Mouse (Mus musculus): ENCODE data around the gene Odaph. TPM values are rescaled to one million over a fixed set of nuclear protein-coding genes. Genes with fewer than 3 reads are reported as not detected.
"Not testable (repeated sequence)": the region's sequence is repeated elsewhere in the genome, so short reads cannot be mapped to it uniquely, and the experiment has no call there.

The Odaph gene
- total RNA-seq (2021), result not detected
- long read RNA-seq, experiment 1, result 0 reads
- long read RNA-seq, experiment 2, result 0 reads

- DNase-seq (ENCODE audit: low spot score in 2 of 2), result no peak
These were observed at the start of gene Odaph for GRCm38 (mm10) chr5:91987236-91987635. Odaph (plus strand) TSS chr5:91987475.

- DNase-seq (ENCODE audit: low spot score in 2 of 2), result not testable (repeated sequence)
These were observed 41.7 kb upstream of the Odaph start for GRCm38 (mm10) chr5:91945609-91946008.

GRCm38 (mm10) chr5:91947008-91947407, 40.3 kb upstream of the Odaph start:
- DNase-seq (ENCODE audit: low spot score in 2 of 2), result no peak

- no peak for DNase-seq (ENCODE audit: low spot score in 2 of 2)
These were observed 37.8 kb upstream of the Odaph start for GRCm38 (mm10) chr5:91949441-91949840.

GRCm38 (mm10) chr5:91951404-91951803, 35.9 kb upstream of the Odaph start:
- no peak for DNase-seq (ENCODE audit: low spot score in 2 of 2)

GRCm38 (mm10) chr5:91956991-91957760, 30.1 kb upstream of the Odaph start:
- no peak for DNase-seq (ENCODE audit: low spot score in 2 of 2)

- no peak for DNase-seq (ENCODE audit: low spot score in 2 of 2)
These were observed 28.2 kb upstream of the Odaph start for GRCm38 (mm10) chr5:91959096-91959495.

- DNase-seq (ENCODE audit: low spot score in 2 of 2), result no peak
These were observed 27.3 kb upstream of the Odaph start for GRCm38 (mm10) chr5:91959986-91960385.

- peak in 1 of 2 experiments; percentile 18 for DNase-seq (ENCODE audit: low spot score in 2 of 2)
These were observed 26.5 kb upstream of the Odaph start for GRCm38 (mm10) chr5:91960606-91961254.

- DNase-seq (ENCODE audit: low spot score in 2 of 2), result no peak
These were observed 25.9 kb upstream of the Odaph start for GRCm38 (mm10) chr5:91961370-91961769.

- no peak for DNase-seq (ENCODE audit: low spot score in 2 of 2)
These were observed 25.0 kb upstream of the Odaph start for GRCm38 (mm10) chr5:91962259-91962638.

- peak; percentile 92 to 93 for DNase-seq (ENCODE audit: low spot score in 2 of 2)
These were observed 24.4 kb upstream of the Odaph start, which contains the start of gene Rchy1 for GRCm38 (mm10) chr5:91962639-91963440. Rchy1 (minus strand) TSS chr5:91963068.

- DNase-seq (ENCODE audit: low spot score in 2 of 2), result no peak
These were observed 15.2 kb upstream of the Odaph start for GRCm38 (mm10) chr5:91972046-91972445.

- no peak for DNase-seq (ENCODE audit: low spot score in 2 of 2)
These were observed 13.3 kb upstream of the Odaph start for GRCm38 (mm10) chr5:91974002-91974401.

- DNase-seq (ENCODE audit: low spot score in 2 of 2), result no peak
These were observed 11.5 kb upstream of the Odaph start for GRCm38 (mm10) chr5:91975758-91976157.

GRCm38 (mm10) chr5:91976566-91977396, 10.5 kb upstream of the Odaph start:
- no peak for DNase-seq (ENCODE audit: low spot score in 2 of 2)

- DNase-seq (ENCODE audit: low spot score in 2 of 2), result no peak
These were observed 9.9 kb upstream of the Odaph start for GRCm38 (mm10) chr5:91977397-91977770.

GRCm38 (mm10) chr5:91981176-91981840, 6.0 kb upstream of the Odaph start:
- DNase-seq (ENCODE audit: low spot score in 2 of 2), result no peak

GRCm38 (mm10) chr5:91983490-91983889, 3.8 kb upstream of the Odaph start:
- no peak for DNase-seq (ENCODE audit: low spot score in 2 of 2)

GRCm38 (mm10) chr5:91985721-91986120, 1.6 kb upstream of the Odaph start:
- DNase-seq (ENCODE audit: low spot score in 2 of 2), result no peak

All from adrenal gland, adult 18-20 months (tissue).